ENCODE assay signal across 19 mouse cellular contexts in genomic region chr12:82246422-82246821, GRCm38 (mm10).
A peak's percentile ranks its signal among the peaks of the same experiment; 100 is the strongest.
DNase-seq lines count a peak whose midpoint lies in the region; ATAC-seq and TF ChIP-seq lines count a peak whose summit lies in the region.
"Had no signal": no experiment of that assay in that cellular context is flagged by ENCODE, and none has a peak within 500 bp of the region (broad histone marks: within the 10 kb centered on the region; RNA-seq: fewer than 3 reads in every experiment).

No protein-coding gene starts in this region.

- no peak overlapping the region for H3K4me2 ChIP-seq in intestine, embryonic 16.5 days (ENCODE audit: low read depth, low read length)
- H3K4me2 ChIP-seq in myocyte (ENCODE audit: low read depth) = peak overlapping the region; percentile 2
- H3K4me2 ChIP-seq: heart, embryonic 12.5 days; hindbrain, embryonic 15.5 days; midbrain, embryonic 12.5 days had no signal

- TF ChIP-seq POLR2A in MEL (IDR thresholded peaks at IDR 0.05; ENCODE audit: control insufficient read depth in 1 of 2, insufficient read depth in 1 of 2, low read depth in 1 of 2, low read length in 2 of 2, poor library complexity in 1 of 2) = no peak; a peak in 2 of 4 replicates
- TF ChIP-seq POLR2A in myocyte (IDR thresholded peaks at IDR 0.05; ENCODE audit: insufficient read length, low read depth) = no peak

- peak; percentile 57 for ATAC-seq in intestine, embryonic 16.5 days
- ATAC-seq: activated CD4-positive, CD25-positive, alpha-beta regulatory T cell, adult 4 months; forebrain, postnatal 0 days had no signal

- H3K27me3 ChIP-seq in MEL (ENCODE audit: control insufficient read depth in 1 of 2, insufficient read depth in 2 of 2, low read length in 2 of 2) (no peaks in the 10 kb centered on the region), myocyte (ENCODE audit: control insufficient read depth, insufficient read depth, insufficient read length) (no peaks in the 10 kb centered on the region)
- no peaks in the 10 kb centered on the region for H3K27me3 ChIP-seq in intestine, embryonic 16.5 days (replicated peaks; ENCODE audit: control insufficient read depth, insufficient read depth, low read length)
- H3K27me3 ChIP-seq: heart, embryonic 12.5 days; hindbrain, embryonic 15.5 days; midbrain, embryonic 12.5 days had no signal

- no peak for DNase-seq in layer of hippocampus, adult 2 months (ENCODE audit: low spot score in 2 of 2)
- DNase-seq in layer of hippocampus, adult 9-10 months (ENCODE audit: low spot score) = no peak
- DNase-seq in MEL (ENCODE audit: low read depth, low spot score) = peak; percentile 79
- no peak for DNase-seq in B cell, adult 2 months
- no peak for DNase-seq in thymus, postnatal 10 days (ENCODE audit: low spot score in 2 of 2)
- DNase-seq in thymus, postnatal 4 days = no peak
- DNase-seq: cerebellum, adult 18-20 months; embryo, embryonic 11 days; forebrain, postnatal 0 days; gastrocnemius, postnatal 36 days; layer of hippocampus, adult 9-11 months; lung, adult 2 months; right cerebral cortex, postnatal 25 days had no signal

- peak overlapping the region; percentile 76 for H3K9ac ChIP-seq in MEL (ENCODE audit: control insufficient read depth, low read depth, low read length, poor library complexity, severe bottlenecking)
- H3K9ac ChIP-seq in intestine, embryonic 16.5 days (ENCODE audit: low read depth, low read length) = no peak overlapping the region
- H3K9ac ChIP-seq: forebrain, postnatal 0 days; heart, embryonic 12.5 days; hindbrain, embryonic 15.5 days; midbrain, embryonic 12.5 days had no signal

- no peak overlapping the region for H3K4me3 ChIP-seq in layer of hippocampus, adult 2 months
- H3K4me3 ChIP-seq in MEL (ENCODE audit: control insufficient read depth in 1 of 2, insufficient read depth in 1 of 2, low read depth in 2 of 2, low read length in 2 of 2) (peak overlapping the region; percentile 40 to 63), myocyte (no peak overlapping the region)
- no peak overlapping the region for H3K4me3 ChIP-seq in intestine, embryonic 16.5 days (ENCODE audit: low read length)
- H3K4me3 ChIP-seq: heart, embryonic 12.5 days; hindbrain, embryonic 15.5 days; midbrain, embryonic 12.5 days had no signal

- H3K79me2 ChIP-seq in MEL (ENCODE audit: control insufficient read depth, insufficient read depth, low read length, poor library complexity) (peaks cover 12% of the 10 kb centered on the region), myocyte (ENCODE audit: control insufficient read depth, insufficient read depth) (peaks cover 14% of the 10 kb centered on the region)

- H3ac ChIP-seq in myocyte (ENCODE audit: control insufficient read depth, insufficient read length) = no peak overlapping the region

- peaks cover 12 to 40% of the 10 kb centered on the region in 2 experiments for H3K4me1 ChIP-seq in MEL (ENCODE audit: control insufficient read depth in 1 of 2, insufficient read depth in 2 of 2, low read length in 2 of 2)
- H3K4me1 ChIP-seq in intestine, embryonic 16.5 days (ENCODE audit: control insufficient read depth, insufficient read depth, low read length) = peaks cover 19% of the 10 kb centered on the region
- H3K4me1 ChIP-seq: hindbrain, embryonic 15.5 days; midbrain, embryonic 12.5 days had no signal

- H3K9me3 ChIP-seq in MEL (replicated peaks; ENCODE audit: insufficient read depth, low read length) = no peaks in the 10 kb centered on the region
- no peaks in the 10 kb centered on the region for H3K9me3 ChIP-seq in intestine, embryonic 16.5 days (ENCODE audit: control insufficient read depth, low read length)
- H3K9me3 ChIP-seq: heart, embryonic 12.5 days; hindbrain, embryonic 15.5 days; midbrain, embryonic 12.5 days had no signal

- H3K36me3 ChIP-seq in MEL (ENCODE audit: control insufficient read depth in 1 of 2, insufficient read depth in 2 of 2, low read length in 2 of 2) (peaks cover 0 to 41% of the 10 kb centered on the region in 2 experiments; a peak in 3 of 4 replicates), myocyte (ENCODE audit: control insufficient read depth, insufficient read depth) (no peaks in the 10 kb centered on the region)
- no peaks in the 10 kb centered on the region for H3K36me3 ChIP-seq in intestine, embryonic 16.5 days (ENCODE audit: control insufficient read depth, insufficient read depth, low read length)
- H3K36me3 ChIP-seq: hindbrain, embryonic 15.5 days; midbrain, embryonic 12.5 days had no signal

- no peak; the same call in 1 of the 2 replicates for TF ChIP-seq RAD21 in MEL (IDR thresholded peaks at IDR 0.05; ENCODE audit: low read depth, low read length)

- no peak for TF ChIP-seq CTCF in layer of hippocampus, adult 2 months (conservative IDR thresholded peaks at IDR 0.05)
- TF ChIP-seq CTCF in MEL (IDR thresholded peaks at IDR 0.05 in 2 of 3, conservative IDR thresholded peaks at IDR 0.05 in 1 of 3; ENCODE audit: control insufficient read depth in 1 of 3, insufficient read depth in 1 of 3, low read depth in 2 of 3, low read length in 3 of 3, poor library complexity in 1 of 3, severe bottlenecking in 1 of 3) = no peak

- peak; percentile 91 to 93 for TF ChIP-seq EP300 in MEL (IDR thresholded peaks at IDR 0.05; ENCODE audit: low read depth in 1 of 2, low read length in 2 of 2)

- 0 out of 2 replicates have a peak overlapping the region, but pooled peaks have one; percentile 1 for H3K27ac ChIP-seq in layer of hippocampus, adult 2 months
- peak overlapping the region; percentile 99 for H3K27ac ChIP-seq in MEL (ENCODE audit: control insufficient read depth, low read depth, low read length)
- peak overlapping the region; percentile 55; the same call in 1 of the 2 replicates for H3K27ac ChIP-seq in intestine, embryonic 16.5 days (ENCODE audit: low read length)
- H3K27ac ChIP-seq: hindbrain, embryonic 15.5 days; midbrain, embryonic 12.5 days had no signal

- 38% methylated on average over 3 of the region's 3 CpGs for WGBS in intestine, embryonic 16.5 days

TF ChIP-seq in MEL, 35 proteins besides CTCF, POLR2A, EP300 and RAD21:
- TF ChIP-seq TBP (IDR thresholded peaks at IDR 0.05; ENCODE audit: low read depth, low read length) (peak; percentile 90), ELF1 (IDR thresholded peaks at IDR 0.05; ENCODE audit: low read depth, low read length) (peak; percentile 79), RCOR1 (IDR thresholded peaks at IDR 0.05; ENCODE audit: low read depth, low read length) (peak; percentile 54; the same call in 1 of the 2 replicates), TAL1 (IDR thresholded peaks at IDR 0.05; ENCODE audit: low read length) (peak; percentile 46; the same call in 1 of the 2 replicates), ZMIZ1 (IDR thresholded peaks at IDR 0.05; ENCODE audit: low read depth, low read length) (peak; percentile 67), NRF1 (IDR thresholded peaks at IDR 0.05; ENCODE audit: insufficient read depth, low read depth, low read length, poor library complexity, severe bottlenecking) (no peak), BHLHE40 (IDR thresholded peaks at IDR 0.05; ENCODE audit: borderline replicate concordance, low read depth, low read length) (no peak), TCF12 (IDR thresholded peaks at IDR 0.05; ENCODE audit: low read depth, low read length) (peak; percentile 74), ETS1 (IDR thresholded peaks at IDR 0.05; ENCODE audit: low read depth, low read length) (peak; percentile 75), SIN3A (IDR thresholded peaks at IDR 0.05; ENCODE audit: low read length) (peak; percentile 73; the same call in 1 of the 2 replicates), E2F4 (IDR thresholded peaks at IDR 0.05; ENCODE audit: borderline replicate concordance, low read depth, low read length) (no peak), NELFE (IDR thresholded peaks at IDR 0.05; ENCODE audit: low read depth, low read length) (0 out of 2 replicates have a peak, but pooled peaks have one; percentile 12), HCFC1 (IDR thresholded peaks at IDR 0.05; ENCODE audit: low read depth, low read length) (peak; percentile 38), ZNF384 (IDR thresholded peaks at IDR 0.05; ENCODE audit: low read depth, low read length) (peak; percentile 64), KAT2A (conservative IDR thresholded peaks at IDR 0.05; ENCODE audit: low read depth, low read length) (no peak), MYB (IDR thresholded peaks at IDR 0.05; ENCODE audit: low read depth, low read length) (peak; percentile 94), GATA1 (IDR thresholded peaks at IDR 0.05; ENCODE audit: low read depth, low read length) (peak; percentile 54)

TF ChIP-seq in myocyte, 11 proteins besides CTCF, POLR2A, EP300 and RAD21:
- TF ChIP-seq USF1 (IDR thresholded peaks at IDR 0.05; ENCODE audit: low read depth) (no peak), CEBPB (IDR thresholded peaks at IDR 0.05; ENCODE audit: insufficient read depth, poor library complexity, severe bottlenecking) (peak; percentile 42; the same call in 1 of the 2 replicates)

Comparison
In these comparisons a context has a peak if more than half of its experiments do, and no peak if none do; other contexts are left out.
1. H3K27ac ChIP-seq: peak in every context shown above with its lines; median percentile 99 in MEL; 55 in intestine, embryonic 16.5 days; 1 in layer of hippocampus, adult 2 months.
2. H3K4me3 ChIP-seq: peak in MEL (2 of 2); none in layer of hippocampus, adult 2 months (single experiment), intestine, embryonic 16.5 days (single experiment) and myocyte (single experiment).